Comparison of ENCODE assay signal across 7 mouse cellular contexts in genomic region chr13:43303161-43303965, GRCm38 (mm10). TPM values are rescaled to one million over a fixed set of nuclear protein-coding genes. Genes with fewer than 3 reads are reported as not detected.
DNase-seq lines count a peak whose midpoint lies in the region; ATAC-seq lines count a peak whose summit lies in the region.

No protein-coding gene starts in this region.

- H3K27ac ChIP-seq in heart, embryonic 12.5 days (ENCODE audit: poor library complexity, severe bottlenecking), result peak overlapping the region; percentile 79

- H3K36me3 ChIP-seq in heart, embryonic 12.5 days, result no peaks in the 10 kb centered on the region

- H3K4me3 ChIP-seq in heart, embryonic 12.5 days, result peak overlapping the region; percentile 62

- ATAC-seq in heart, embryonic 12.5 days (ENCODE audit: insufficient number of reproducible peaks, low FRiP score), result peak; percentile 40

- H3K4me2 ChIP-seq in heart, embryonic 12.5 days, result peak overlapping the region; percentile 90

- peak overlapping the region; percentile 74 for H3K9ac ChIP-seq in heart, embryonic 12.5 days

- H3K27me3 ChIP-seq in heart, embryonic 12.5 days (replicated peaks), result no peaks in the 10 kb centered on the region

- DNase-seq in CD8-positive naive resting alpha-beta T cell, adult 2 months (ENCODE audit: low read depth in 2 of 2, low spot score in 2 of 2), result peak; percentile 38 to 43
- DNase-seq in NIH3T3 (ENCODE audit: low read depth), result peak; percentile 61
- peak; percentile 34 for DNase-seq in embryo, embryonic 10 days (ENCODE audit: low spot score)
- DNase-seq in kidney, postnatal 14 days, result peak; percentile 47
- DNase-seq in lung, postnatal 14 days, result peak; percentile 49
- DNase-seq in spleen, postnatal 10 days (ENCODE audit: low spot score in 2 of 2), result peak; percentile 23 to 46

- WGBS in heart, embryonic 12.5 days, result under 1% methylated on average over 78 of the region's 78 CpGs

- H3K4me1 ChIP-seq in heart, embryonic 12.5 days (replicated peaks), result peaks cover 32% of the 10 kb centered on the region

- no peaks in the 10 kb centered on the region for H3K9me3 ChIP-seq in heart, embryonic 12.5 days (replicated peaks)

RNA-seq across cellular contexts. Expression of gene Gfod1, which starts 0.6 kb away (rescaled TPM):
- 0.98 and 1.0 TPM in 2 replicates for polyA plus RNA-seq in heart, embryonic 12.5 days (2016; fragmentation: Nextera tagmentation; extraction: Ambion mirVana)

Comparison
In these comparisons a context has a peak if more than half of its experiments do, and no peak if none do; other contexts are left out.
1. Peak in every context shown above with its lines: DNase-seq, ATAC-seq, H3K4me3 ChIP-seq and H3K27ac ChIP-seq.